Mouse (Mus musculus) heart, postnatal 0 days (tissue): ENCODE data around the gene Mms19. TPM values are rescaled to one million over a fixed set of nuclear protein-coding genes. Genes with fewer than 3 reads are reported as not detected.

ENCODE experiments used
- ATAC-seq: fragments of 200-750 bp; cut with Nextera tagmentation; 2 replicates; pipeline ENCODE4 v1.8.0; 2017; ENCODE audit warnings: low read depth, moderate number of reproducible peaks, moderate library complexity; ENCODE audit not compliant: insufficient read depth
- DNase-seq: peaks from one replicate; pipeline ENCODE4 v3.0.0-alpha.2; 2016; ENCODE audit warnings: low spot score
- H3K27ac ChIP-seq: fragments of 300-500 bp; sonication (generic); 2 replicates; pipeline ENCODE4 v1.5.1; 2014; ENCODE audit warnings: low read depth, mild to moderate bottlenecking
- H3K27me3 ChIP-seq: fragments of 300-500 bp; sonication (generic); 2 replicates; pipeline ENCODE4 v1.6.1; 2014; ENCODE audit warnings: low read length, mixed read lengths; ENCODE audit not compliant: control insufficient read depth, insufficient read depth
- H3K36me3 ChIP-seq: fragments of 300-500 bp; sonication (generic); replicated peaks from 2 replicates; pipeline ENCODE4 v1.6.1; 2014; ENCODE audit warnings: low read length, mixed read lengths; ENCODE audit not compliant: control insufficient read depth, insufficient read depth
- H3K4me1 ChIP-seq: fragments of 300-500 bp; sonication (generic); 2 replicates; pipeline ENCODE4 v1.6.1; 2014; ENCODE audit warnings: antibody characterized with exemption; ENCODE audit not compliant: control insufficient read depth, insufficient read depth
- H3K4me2 ChIP-seq: fragments of 300-500 bp; sonication (generic); 2 replicates; pipeline ENCODE4 v1.6.1; 2014; ENCODE audit warnings: low read depth, mild to moderate bottlenecking, low read length, moderate library complexity
- H3K4me3 ChIP-seq: fragments of 300-500 bp; sonication (generic); 2 replicates; pipeline ENCODE4 v1.5.1; 2014; ENCODE audit warnings: low read depth, low read length
- H3K9ac ChIP-seq: fragments of 300-500 bp; sonication (generic); replicated peaks from 2 replicates; pipeline ENCODE4 v1.6.1; 2014; ENCODE audit warnings: low read depth, low read length, mixed read lengths
- H3K9me3 ChIP-seq: fragments of 300-500 bp; sonication (generic); replicated peaks from 2 replicates; pipeline ENCODE4 v1.6.1; 2016; ENCODE audit warnings: low read length; ENCODE audit not compliant: control insufficient read depth
- CTCF ChIP-seq: IDR thresholded peaks from 2 replicates; pipeline ENCODE4 v1.5.1; 2016; ENCODE audit warnings: antibody characterized with exemption, control low read depth, low read depth
- EP300 ChIP-seq: IDR thresholded peaks from 2 replicates; pipeline ENCODE4 v1.6.1; 2016; ENCODE audit warnings: antibody characterized with exemption, low read depth
- WGBS: fragments of 180-500 bp; shearing (Covaris S2); extraction: QIAGEN DNeasy Blood & Tissue Kit; methylation state at CpG from one replicate; pipeline ENCODE4 v1.1.7; 2014; 5-methylcytosine and 5-hydroxymethylcytosine counted together
- polyA plus RNA-seq: library from polyadenylated mRNA; unstranded; fragments of >200 nt; fragmentation: Nextera tagmentation; extraction: Ambion mirVana; gene quantifications from 2 replicates; pipeline ENCODE4 v1.2.1, GENCODE M21; 2015
- total RNA-seq: library from RNA; depleted of rRNA; stranded (reverse); fragments of >200 nt; gene quantifications from 2 replicates; pipeline ENCODE4 v1.2.3, GENCODE M21; 2014; ENCODE audit warnings: low replicate concordance

The Mms19 gene
- total and polyA plus RNA-seq, 2 experiments from 2014 or later = 11.5 to 34.9 TPM

GRCm38 (mm10) chr19:41980422-41980818 lies 537 bp downstream of the Mms19 start:
- H3K9ac ChIP-seq = peak overlapping the region; percentile 67
- no peaks in the 10 kb centered on the region for H3K9me3 ChIP-seq
- WGBS = under 1% methylated on average over 16 of the region's 16 CpGs
- no peaks in the 10 kb centered on the region for H3K36me3 ChIP-seq
- no peak for TF ChIP-seq CTCF
- TF ChIP-seq EP300 = no peak
- no peaks in the 10 kb centered on the region for H3K27me3 ChIP-seq
- H3K4me1 ChIP-seq = 0 out of 2 replicates have a peak, but pooled peaks cover 4% of the 10 kb centered on the region
- H3K4me2 ChIP-seq = peak overlapping the region; percentile 81
- ATAC-seq (no peak), DNase-seq (peak; percentile 57)
- peak overlapping the region; percentile 82 for H3K4me3 ChIP-seq
- H3K27ac ChIP-seq = peak overlapping the region; percentile 93

GRCm38 (mm10) chr19:41973891-41974794 lies 6.8 kb downstream of the Mms19 start:
- WGBS = 64% methylated on average over 13 of the region's 13 CpGs
- Histone ChIP-seq H3K4me1 (no peaks in the 10 kb centered on the region; the same call in 1 of the 2 replicates), H3K4me3 (no peak overlapping the region), H3K27ac (no peak overlapping the region), H3K9ac (no peak overlapping the region), H3K9me3 (no peaks in the 10 kb centered on the region), H3K4me2 (no peak overlapping the region), H3K27me3 (no peaks in the 10 kb centered on the region), H3K36me3 (peaks cover 5% of the 10 kb centered on the region)
- DNase-seq (no peak), ATAC-seq (no peak)
- TF ChIP-seq EP300 (no peak), CTCF (no peak)

- DNase-seq (no peak), ATAC-seq (no peak)
- Histone ChIP-seq H3K9me3 (no peaks in the 10 kb centered on the region), H3K36me3 (peaks cover 47% of the 10 kb centered on the region), H3K27ac (no peak overlapping the region), H3K4me2 (no peak overlapping the region), H3K27me3 (no peaks in the 10 kb centered on the region), H3K4me3 (no peak overlapping the region), H3K9ac (no peak overlapping the region), H3K4me1 (no peaks in the 10 kb centered on the region; the same call in 1 of the 2 replicates)
- 97% methylated on average over 7 of the region's 7 CpGs for WGBS
- TF ChIP-seq CTCF (no peak), EP300 (no peak)
Measured at GRCm38 (mm10) chr19:41969618-41970017, 11.3 kb downstream of the Mms19 start.

- Histone ChIP-seq H3K4me1 (no peaks in the 10 kb centered on the region), H3K27ac (no peak overlapping the region), H3K9ac (no peak overlapping the region), H3K4me3 (no peak overlapping the region), H3K27me3 (no peaks in the 10 kb centered on the region), H3K4me2 (no peak overlapping the region), H3K36me3 (peaks cover 94% of the 10 kb centered on the region), H3K9me3 (no peaks in the 10 kb centered on the region)
- TF ChIP-seq EP300 (no peak), CTCF (no peak)
- no peak for DNase-seq
- 91% methylated on average over 3 of the region's 3 CpGs for WGBS
- no peak for ATAC-seq
Measured at GRCm38 (mm10) chr19:41953574-41953973, 27.4 kb downstream of the Mms19 start.

DNA sequence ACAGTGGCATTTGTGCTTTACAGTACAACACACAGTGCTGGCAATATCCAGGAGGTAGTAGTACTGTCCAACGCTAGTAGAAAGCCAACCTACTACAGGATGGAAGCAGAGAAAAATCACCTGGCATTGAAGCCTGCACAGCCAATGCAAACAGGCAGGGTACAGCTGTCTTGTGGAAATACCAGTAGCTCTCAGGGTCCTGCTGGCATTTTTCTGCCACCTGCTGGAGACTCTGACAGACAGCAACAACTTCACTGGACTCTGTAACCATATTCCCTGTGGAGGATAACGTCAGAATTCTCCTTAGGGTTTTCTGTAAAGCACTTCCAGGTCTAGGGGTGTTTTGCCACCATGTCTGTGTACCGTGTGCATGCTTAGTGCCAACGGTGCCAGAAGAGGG lies 28.7 kb downstream of the Mms19 start:
- no peaks in the 10 kb centered on the region for H3K27me3 ChIP-seq
- DNase-seq (peak; percentile 7), ATAC-seq (no peak; the same call in 1 of the 2 replicates)
- WGBS = 69% methylated on average over 4 of the region's 4 CpGs
- no peaks in the 10 kb centered on the region for H3K9me3 ChIP-seq
- no peaks in the 10 kb centered on the region for H3K4me1 ChIP-seq
- TF ChIP-seq EP300 (no peak), CTCF (peak; percentile 49)
- no peak overlapping the region for H3K4me3 ChIP-seq
- no peak overlapping the region for H3K9ac ChIP-seq
- peaks cover 95% of the 10 kb centered on the region for H3K36me3 ChIP-seq
- no peak overlapping the region for H3K4me2 ChIP-seq
- H3K27ac ChIP-seq = no peak overlapping the region
